Mouse (Mus musculus) neural tube, embryonic 13.5 days (tissue): Measurements from ENCODE around the gene Esyt1. TPM values are rescaled to one million over a fixed set of nuclear protein-coding genes. Genes with fewer than 3 reads are reported as not detected.
"Not testable (repeated sequence)": the region's sequence is repeated elsewhere in the genome, so short reads cannot be mapped to it uniquely, and the experiment has no call there.

Experiments used
- ATAC-seq: fragments of 200-750 bp; cut with Nextera tagmentation; 2 replicates; pipeline ENCODE4 v1.8.0; 2017; ENCODE audit warnings: low read depth, mild to moderate bottlenecking, moderate TSS enrichment, moderate library complexity
- H3K27ac ChIP-seq: fragments of 300-500 bp; sonication (generic); replicated peaks from 2 replicates; pipeline ENCODE4 v1.5.1; 2015; ENCODE audit warnings: moderate library complexity, mild to moderate bottlenecking, inconsistent platforms
- H3K27me3 ChIP-seq: fragments of 300-500 bp; sonication (generic); 2 replicates; pipeline ENCODE4 v1.6.1; 2015; ENCODE audit warnings: mild to moderate bottlenecking, inconsistent platforms
- H3K36me3 ChIP-seq: fragments of 300-500 bp; sonication (generic); 2 replicates; pipeline ENCODE4 v1.6.1; 2015; ENCODE audit warnings: mild to moderate bottlenecking, inconsistent platforms
- H3K4me1 ChIP-seq: fragments of 300-500 bp; sonication (generic); replicated peaks from 2 replicates; pipeline ENCODE4 v1.6.1; 2015; ENCODE audit warnings: inconsistent platforms
- H3K4me2 ChIP-seq: fragments of 300-500 bp; sonication (generic); 2 replicates; pipeline ENCODE4 v1.6.1; 2015; ENCODE audit warnings: inconsistent platforms, mild to moderate bottlenecking, moderate library complexity
- H3K4me3 ChIP-seq: fragments of 300-500 bp; sonication (generic); 2 replicates; pipeline ENCODE4 v1.5.1; 2015; ENCODE audit warnings: mild to moderate bottlenecking, inconsistent platforms
- H3K9ac ChIP-seq: fragments of 300-500 bp; sonication (generic); 2 replicates; pipeline ENCODE4 v1.6.1; 2015; ENCODE audit warnings: moderate library complexity, mild to moderate bottlenecking, inconsistent platforms
- H3K9me3 ChIP-seq: fragments of 300-500 bp; sonication (generic); 2 replicates; pipeline ENCODE4 v1.6.1; 2016; ENCODE audit warnings: inconsistent platforms
- WGBS: fragments of 180-500 bp; shearing (Covaris S2); methylation state at CpG from one replicate; pipeline ENCODE4 v1.1.7; 2015; 5-methylcytosine and 5-hydroxymethylcytosine counted together
- polyA plus RNA-seq: library from polyadenylated mRNA; unstranded; fragments of >200 nt; fragmentation: Nextera tagmentation; extraction: Ambion mirVana; gene quantifications from 2 replicates; pipeline ENCODE4 v1.2.1, GENCODE M21; 2015

Gene Esyt1
- polyA plus RNA-seq, 1 experiment from 2014 or later: 35.1 TPM

DNA sequence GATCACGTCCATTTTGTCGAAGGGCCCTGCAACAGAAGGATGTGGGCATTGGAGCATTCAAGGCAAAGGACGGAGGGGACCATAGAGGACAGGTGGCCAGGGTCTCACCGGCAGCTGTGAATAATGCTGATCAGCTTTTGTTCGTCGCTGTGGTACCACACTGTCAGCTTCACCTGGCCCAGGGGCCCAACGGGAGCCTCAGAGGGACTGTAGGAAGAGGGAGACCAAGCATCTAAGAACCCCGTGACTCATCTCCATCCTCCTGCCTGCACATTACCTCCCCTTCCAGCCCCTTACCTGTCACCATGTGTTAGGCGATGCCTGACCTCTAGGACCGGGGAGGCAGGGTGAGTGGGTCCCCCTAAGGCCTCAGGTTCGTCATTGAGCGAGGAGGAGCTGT lies 13.9 kb downstream of the Esyt1 start:
- H3K9ac ChIP-seq: no peak overlapping the region
- peaks cover 14% of the 10 kb centered on the region for H3K27me3 ChIP-seq
- no peaks in the 10 kb centered on the region for H3K9me3 ChIP-seq
- H3K4me1 ChIP-seq: no peaks in the 10 kb centered on the region
- no peak overlapping the region for H3K27ac ChIP-seq
- no peak overlapping the region for H3K4me2 ChIP-seq
- ATAC-seq: no peak
- H3K36me3 ChIP-seq: peaks cover 53% of the 10 kb centered on the region
- 91% methylated on average over 12 of the region's 12 CpGs for WGBS
- H3K4me3 ChIP-seq: no peak overlapping the region

DNA sequence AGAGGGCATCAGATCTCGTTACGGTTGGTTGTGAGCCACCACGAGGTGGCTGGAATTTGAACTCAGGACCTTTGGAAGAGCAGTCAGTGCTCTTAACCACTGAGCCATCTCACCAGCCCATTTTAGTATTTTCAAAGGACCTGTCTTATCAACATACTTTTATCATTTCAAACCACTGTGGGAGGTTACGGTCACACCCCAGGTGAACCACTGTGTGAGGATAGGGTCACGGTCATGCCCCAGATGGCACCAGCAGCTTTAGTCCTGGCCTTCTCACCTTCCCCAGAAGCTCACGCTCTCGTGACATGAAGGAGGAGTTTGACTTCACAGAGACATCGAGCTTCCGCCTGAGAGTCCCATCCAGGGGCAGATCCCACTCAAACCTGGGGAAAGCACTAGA lies 14.5 kb downstream of the Esyt1 start:
- Histone ChIP-seq H3K4me2 (no peak overlapping the region), H3K27me3 (peaks cover 9% of the 10 kb centered on the region), H3K36me3 (peaks cover 47% of the 10 kb centered on the region), H3K9ac (no peak overlapping the region), H3K27ac (no peak overlapping the region), H3K4me3 (no peak overlapping the region), H3K4me1 (no peaks in the 10 kb centered on the region), H3K9me3 (no peaks in the 10 kb centered on the region)
- ATAC-seq: no peak
- WGBS: 92% methylated on average over 9 of the region's 9 CpGs

DNA sequence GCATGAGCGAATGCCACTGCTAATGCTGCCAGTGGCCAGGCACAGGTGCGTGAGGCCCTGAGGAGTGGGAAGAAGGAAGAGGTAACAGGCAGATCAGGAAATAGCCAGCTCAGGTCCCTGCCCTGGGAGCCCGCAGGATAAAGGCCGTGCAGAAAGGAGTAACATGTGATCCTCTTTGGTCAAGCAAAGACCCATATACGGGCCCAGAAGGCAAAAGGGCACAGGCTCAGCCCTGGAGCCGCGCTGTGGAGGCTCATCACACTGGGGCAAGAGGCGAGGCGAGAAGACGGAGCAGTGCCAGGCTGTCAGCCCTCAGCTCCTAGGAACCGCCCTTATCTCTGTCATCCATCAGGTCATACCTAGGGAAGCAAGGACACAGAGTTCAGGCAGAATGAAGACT lies 15.4 kb downstream of the Esyt1 start:
- Histone ChIP-seq H3K27me3 (no peaks in the 10 kb centered on the region), H3K4me2 (no peak overlapping the region), H3K4me1 (no peaks in the 10 kb centered on the region), H3K9ac (no peak overlapping the region), H3K27ac (no peak overlapping the region), H3K4me3 (no peak overlapping the region), H3K9me3 (no peaks in the 10 kb centered on the region), H3K36me3 (peaks cover 42% of the 10 kb centered on the region)
- 90% methylated on average over 11 of the region's 11 CpGs for WGBS
- no peak for ATAC-seq

DNA sequence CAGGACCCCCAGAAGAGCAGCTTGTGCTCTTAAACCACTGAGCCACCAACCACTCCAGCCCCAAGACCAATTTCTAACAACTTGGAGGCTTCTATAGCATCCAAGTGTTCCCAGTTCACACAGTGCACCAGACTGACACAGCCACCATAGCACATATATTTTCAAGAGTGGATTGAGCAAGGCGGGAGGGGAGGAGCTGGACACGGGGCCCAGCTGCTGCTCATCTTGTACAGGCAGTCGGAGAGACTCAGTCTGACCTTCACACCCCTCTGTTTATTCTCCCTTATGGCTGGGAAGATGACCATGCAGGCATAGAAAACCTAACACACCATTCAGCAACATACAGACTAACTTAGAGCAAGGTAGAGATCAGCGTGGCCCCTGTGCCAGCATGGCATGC lies 15.8 kb downstream of the Esyt1 start:
- no peaks in the 10 kb centered on the region for H3K9me3 ChIP-seq
- H3K4me1 ChIP-seq: no peaks in the 10 kb centered on the region
- H3K27ac ChIP-seq: no peak overlapping the region
- H3K4me3 ChIP-seq: no peak overlapping the region
- H3K36me3 ChIP-seq: peaks cover 38% of the 10 kb centered on the region
- H3K4me2 ChIP-seq: no peak overlapping the region
- ATAC-seq: no peak
- no peaks in the 10 kb centered on the region for H3K27me3 ChIP-seq
- no peak overlapping the region for H3K9ac ChIP-seq
- 81% methylated on average over 4 of the region's 4 CpGs for WGBS

DNA sequence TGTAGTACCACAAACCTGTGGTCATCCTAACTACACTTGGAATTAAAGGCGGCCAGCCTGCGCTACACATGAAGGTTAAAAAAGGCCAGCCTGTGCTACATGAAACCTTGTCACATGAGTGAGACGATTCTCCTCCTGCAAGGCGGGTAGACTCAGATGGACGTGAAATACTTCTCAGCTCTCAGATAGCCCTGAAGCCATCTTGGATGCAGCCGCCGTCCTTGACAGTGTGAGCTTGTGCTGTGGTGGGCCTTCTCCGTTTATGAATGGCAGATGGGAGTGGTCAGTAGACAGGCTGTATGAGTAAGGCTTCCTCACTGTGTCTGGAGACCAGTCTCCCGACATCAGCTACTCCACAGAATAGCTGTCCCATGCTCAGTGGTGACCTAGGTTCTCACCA lies 16.5 kb downstream of the Esyt1 start:
- peaks cover 37% of the 10 kb centered on the region for H3K36me3 ChIP-seq
- no peaks in the 10 kb centered on the region for H3K27me3 ChIP-seq
- no peak overlapping the region for H3K4me2 ChIP-seq
- H3K9ac ChIP-seq: no peak overlapping the region
- 87% methylated on average over 9 of the region's 9 CpGs for WGBS
- H3K4me1 ChIP-seq: no peaks in the 10 kb centered on the region
- no peak overlapping the region for H3K4me3 ChIP-seq
- no peaks in the 10 kb centered on the region for H3K9me3 ChIP-seq
- no peak for ATAC-seq
- H3K27ac ChIP-seq: no peak overlapping the region

DNA sequence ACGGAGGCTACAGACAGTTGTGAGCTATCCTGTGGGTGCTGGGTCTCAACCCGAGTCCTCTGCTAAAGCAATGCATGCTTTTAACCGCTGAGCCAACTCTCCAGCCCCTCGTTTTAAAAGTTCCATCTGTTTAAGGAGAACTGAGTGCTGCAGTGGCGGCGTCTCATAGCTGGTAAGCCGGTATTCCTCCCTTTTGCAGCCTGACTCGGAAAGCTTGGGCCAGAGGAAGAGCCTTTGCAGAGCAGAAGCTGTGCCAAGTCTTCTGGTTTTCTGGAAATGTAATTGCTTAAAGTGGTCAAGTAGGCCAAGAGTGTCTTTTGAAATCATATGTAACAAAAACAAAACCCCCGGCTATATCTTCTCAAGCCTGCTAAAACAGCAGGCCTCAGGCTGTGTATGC lies 17.4 kb downstream of the Esyt1 start:
- ATAC-seq: no peak
- Histone ChIP-seq H3K4me2 (no peak overlapping the region), H3K27ac (no peak overlapping the region), H3K9ac (no peak overlapping the region), H3K27me3 (no peaks in the 10 kb centered on the region), H3K4me3 (no peak overlapping the region), H3K36me3 (peaks cover 31% of the 10 kb centered on the region), H3K4me1 (no peaks in the 10 kb centered on the region), H3K9me3 (no peaks in the 10 kb centered on the region)
- 81% methylated on average over 9 of the region's 9 CpGs for WGBS

DNA sequence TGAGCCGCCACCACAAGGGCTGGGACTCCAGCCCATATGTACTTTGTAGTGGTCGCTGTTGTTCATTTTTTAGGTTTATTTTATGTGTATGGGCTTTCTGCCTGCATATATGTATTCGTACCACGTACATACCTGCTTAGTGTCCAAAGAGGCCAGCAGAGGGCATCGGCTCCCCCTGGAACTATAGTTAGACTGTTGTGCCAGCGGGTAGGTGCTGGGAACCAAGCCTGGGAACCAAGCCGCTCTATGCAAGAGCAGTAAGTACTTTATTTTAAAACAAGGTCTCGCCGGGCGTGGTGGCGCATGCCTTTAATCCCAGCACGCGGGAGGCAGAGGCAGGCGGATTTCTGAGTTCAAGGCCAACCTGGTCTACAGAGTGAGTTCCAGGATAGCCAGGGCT lies 19.7 kb downstream of the Esyt1 start:
- WGBS: 94% methylated on average over 14 of the region's 14 CpGs
- no peak overlapping the region for H3K9ac ChIP-seq

DNA sequence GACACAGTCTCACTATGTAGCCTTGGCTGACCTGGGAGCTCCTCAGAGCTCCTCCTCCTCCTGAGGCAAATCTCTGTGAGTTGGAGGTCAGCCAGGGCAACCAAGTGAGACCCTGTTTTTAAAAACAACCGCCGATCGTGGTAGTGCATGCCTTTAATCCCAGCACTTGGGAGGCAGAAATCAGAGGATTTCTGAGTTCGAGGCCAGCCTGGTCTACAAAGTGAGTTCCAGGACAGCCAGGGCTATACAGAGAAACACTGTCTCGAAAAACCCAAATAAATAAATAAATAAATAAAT lies 20.4 kb downstream of the Esyt1 start:
- H3K9ac ChIP-seq, ATAC-seq, H3K27me3 ChIP-seq, H3K4me1 ChIP-seq, H3K4me3 ChIP-seq, H3K4me2 ChIP-seq, H3K27ac ChIP-seq, H3K9me3 ChIP-seq: not testable (repeated sequence)
- H3K36me3 ChIP-seq: peaks cover 11% of the 10 kb centered on the region
- 90% methylated on average over 5 of the region's 5 CpGs for WGBS

More for the DNA sequence above, 19.7 kb downstream of the Esyt1 start:
- Histone ChIP-seq H3K27me3 (no peaks in the 10 kb centered on the region), H3K4me1 (no peaks in the 10 kb centered on the region), H3K27ac (no peak overlapping the region), H3K4me3 (no peak overlapping the region), H3K9me3 (no peaks in the 10 kb centered on the region), H3K4me2 (no peak overlapping the region), H3K36me3 (peaks cover 15% of the 10 kb centered on the region)
- no peak for ATAC-seq

DNA sequence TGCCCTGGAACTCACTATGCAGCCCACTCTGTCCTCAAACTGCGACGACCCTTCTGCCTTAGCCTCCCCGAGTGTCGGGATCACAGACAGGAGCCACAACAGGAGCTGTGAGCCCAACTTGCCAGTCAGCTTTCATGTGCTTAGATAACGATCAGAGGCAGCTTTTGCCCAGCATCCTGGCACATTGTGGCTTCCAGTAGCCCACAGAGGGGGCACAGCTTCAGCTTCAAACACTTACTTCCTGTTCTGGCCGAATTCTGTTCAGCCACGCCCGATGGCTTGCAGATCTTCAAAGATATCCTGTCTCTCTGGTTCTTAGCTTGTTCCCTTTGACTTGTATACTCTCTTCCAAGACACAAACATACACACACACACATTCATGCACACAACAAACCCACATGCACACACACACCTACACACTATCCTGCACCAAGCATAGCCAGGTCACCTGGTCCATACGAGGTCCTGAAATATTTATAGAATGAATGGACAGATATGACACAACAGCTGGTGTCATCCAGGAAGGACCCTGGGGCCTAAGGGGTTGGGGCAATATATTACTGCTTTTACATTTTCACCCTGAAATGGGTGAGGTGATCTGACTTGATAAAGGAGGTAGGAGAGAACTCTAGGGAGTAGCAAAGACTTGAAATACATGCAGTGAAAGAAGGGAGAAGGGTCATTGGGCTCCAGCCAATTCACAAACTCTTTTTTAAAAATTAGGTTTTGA lies 20.9 kb downstream of the Esyt1 start:
- no peak for ATAC-seq
- Histone ChIP-seq H3K4me3 (no peak overlapping the region), H3K9ac (0 out of 2 replicates have a peak overlapping the region, but pooled peaks have one; percentile 23), H3K4me2 (no peak overlapping the region), H3K27ac (no peak overlapping the region), H3K9me3 (no peaks in the 10 kb centered on the region), H3K4me1 (no peaks in the 10 kb centered on the region), H3K36me3 (peaks cover 6% of the 10 kb centered on the region), H3K27me3 (no peaks in the 10 kb centered on the region)
- 78% methylated on average over 9 of the region's 9 CpGs for WGBS

DNA sequence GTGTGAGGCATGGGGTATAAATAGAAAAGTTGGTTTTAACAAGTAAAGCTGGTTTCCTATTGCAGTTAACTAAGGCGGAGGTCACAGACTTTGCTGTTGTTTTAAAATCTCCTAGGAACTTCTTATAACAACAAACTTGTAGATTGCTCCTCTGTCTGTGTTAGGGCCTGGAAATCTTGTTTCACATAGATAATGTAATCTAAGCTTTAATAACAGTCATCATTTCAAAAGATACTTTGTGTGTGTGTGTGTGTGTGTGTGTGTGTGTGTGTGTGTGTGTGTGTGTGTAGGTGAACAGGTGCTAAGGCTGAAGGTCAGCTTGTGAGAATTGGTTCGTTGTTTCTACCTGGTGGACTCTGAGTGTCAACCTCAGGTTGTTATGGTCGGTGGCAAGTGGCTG lies 21.7 kb downstream of the Esyt1 start:
- Histone ChIP-seq H3K4me3 (no peak overlapping the region), H3K9ac (no peak overlapping the region), H3K4me2 (no peak overlapping the region), H3K36me3 (peaks cover 3% of the 10 kb centered on the region), H3K4me1 (peaks cover 7% of the 10 kb centered on the region; the same call in 1 of the 2 replicates), H3K9me3 (no peaks in the 10 kb centered on the region), H3K27me3 (no peaks in the 10 kb centered on the region), H3K27ac (no peak overlapping the region)
- ATAC-seq: no peak
- WGBS: 89% methylated on average over 3 of the region's 3 CpGs

DNA sequence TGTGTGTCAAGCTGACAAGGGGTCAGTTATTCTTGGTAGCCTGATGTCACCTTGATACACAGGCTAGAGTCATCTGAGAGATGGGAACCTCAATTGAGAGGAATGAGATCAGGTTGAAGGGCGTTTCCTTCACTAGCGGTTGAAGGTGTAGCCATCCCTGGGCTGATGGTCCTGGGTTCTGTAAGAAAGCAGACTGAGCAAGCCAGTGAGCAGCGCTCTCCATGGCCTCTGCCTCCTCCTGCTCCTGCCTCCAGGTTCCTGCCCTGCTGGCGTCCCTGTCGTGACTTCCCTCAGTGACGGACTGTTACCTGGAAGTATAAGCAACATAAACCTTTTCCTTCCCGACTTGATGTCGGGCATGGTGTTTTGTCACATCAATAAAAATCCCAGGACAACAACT lies 22.1 kb downstream of the Esyt1 start:
- no peak for ATAC-seq
- H3K4me3 ChIP-seq: no peak overlapping the region
- H3K4me1 ChIP-seq: peaks cover 7% of the 10 kb centered on the region; the same call in 1 of the 2 replicates
- WGBS: 71% methylated on average over 8 of the region's 8 CpGs
- no peak overlapping the region for H3K27ac ChIP-seq
- H3K36me3 ChIP-seq: peaks cover 3% of the 10 kb centered on the region; the same call in 1 of the 2 replicates
- H3K9me3 ChIP-seq: no peaks in the 10 kb centered on the region
- no peaks in the 10 kb centered on the region for H3K27me3 ChIP-seq
- no peak overlapping the region for H3K4me2 ChIP-seq
- no peak overlapping the region for H3K9ac ChIP-seq

DNA sequence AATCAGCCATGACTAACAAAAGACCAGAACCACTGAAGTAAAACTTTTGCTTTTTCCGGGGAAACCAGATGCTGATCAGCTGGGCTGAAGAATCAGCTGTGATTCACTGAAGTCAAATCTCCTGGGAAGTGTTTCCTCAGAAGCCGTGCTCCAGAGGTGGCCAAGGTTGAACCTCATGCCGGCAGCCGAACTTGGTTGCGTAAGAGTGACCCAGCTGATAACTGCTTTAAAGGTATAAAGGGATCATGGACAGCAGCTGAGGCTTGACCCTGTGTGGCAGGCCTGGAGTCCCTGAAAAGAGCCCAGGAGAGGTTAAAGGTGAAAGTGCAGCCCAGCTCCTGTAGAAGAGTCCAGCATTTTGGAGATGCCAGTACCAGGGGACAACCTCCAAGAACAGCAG lies 23.3 kb downstream of the Esyt1 start:
- Histone ChIP-seq H3K27ac (no peak overlapping the region), H3K9me3 (no peaks in the 10 kb centered on the region), H3K4me1 (peaks cover 18% of the 10 kb centered on the region), H3K27me3 (no peaks in the 10 kb centered on the region), H3K4me3 (no peak overlapping the region), H3K9ac (no peak overlapping the region), H3K4me2 (no peak overlapping the region), H3K36me3 (peaks cover 3% of the 10 kb centered on the region; the same call in 1 of the 2 replicates)
- 79% methylated on average over 5 of the region's 5 CpGs for WGBS
- ATAC-seq: no peak

DNA sequence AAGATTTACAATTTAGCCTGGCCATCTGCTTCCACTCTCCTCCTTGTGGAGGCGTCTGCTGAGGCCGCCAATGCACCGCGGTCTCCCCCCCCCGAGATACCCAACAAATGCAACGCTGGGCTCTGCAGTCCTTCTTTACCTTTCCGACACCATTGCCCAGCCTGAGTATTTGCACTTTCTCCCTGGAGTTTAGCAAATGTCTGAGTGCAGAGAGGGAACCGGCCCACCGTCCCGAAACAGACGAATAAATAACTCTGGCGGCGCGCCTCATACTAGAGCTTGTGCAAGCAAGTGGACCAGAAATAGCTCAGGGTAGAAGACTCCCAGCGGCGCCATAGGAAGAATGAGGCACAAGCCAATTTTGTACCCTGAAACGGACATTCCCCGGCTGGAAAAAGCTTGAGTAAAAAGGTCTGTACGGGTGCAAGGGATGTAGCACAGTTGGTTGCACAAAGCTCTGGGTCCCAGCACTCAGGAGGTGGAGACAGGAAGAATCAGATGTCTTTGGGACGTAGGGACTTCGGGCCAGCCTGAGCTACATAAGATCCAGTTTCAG lies 26.5 kb downstream of the Esyt1 start:
- WGBS: under 1% methylated on average over 21 of the region's 21 CpGs

More for the DNA sequence above, 26.5 kb downstream of the Esyt1 start:
- no peaks in the 10 kb centered on the region for H3K36me3 ChIP-seq
- no peaks in the 10 kb centered on the region for H3K27me3 ChIP-seq
- H3K4me3 ChIP-seq: peak overlapping the region; percentile 60
- H3K4me1 ChIP-seq: peaks cover 40% of the 10 kb centered on the region
- no peaks in the 10 kb centered on the region for H3K9me3 ChIP-seq
- H3K4me2 ChIP-seq: peak overlapping the region; percentile 81
- H3K9ac ChIP-seq: peak overlapping the region; percentile 71
- peak overlapping the region; percentile 84 for H3K27ac ChIP-seq
- ATAC-seq: 0 out of 2 replicates have a peak, but pooled peaks have one; percentile 7
